Mouse (Mus musculus): ENCODE measurements around the gene Gm20498. TPM values are rescaled to one million over a fixed set of nuclear protein-coding genes. Genes with fewer than 3 reads are reported as not detected.
"Not testable (repeated sequence)": the region's sequence is repeated elsewhere in the genome, so short reads cannot be mapped to it uniquely, and the experiment has no call there.

The Gm20498 gene
- polyA plus RNA-seq (2015; fragmentation: Nextera tagmentation; extraction: Ambion mirVana), result 10.4 and 11.1 TPM in 2 replicates

GRCm38 (mm10) chr12:81532316-81533028 lies at the start of gene Gm20498, which contains the start of gene Synj2bp:
Gm20498 (minus strand) TSS chr12:81532905.
Synj2bp (minus strand) TSS chr12:81532911.
- peak within 1 kb of the TSS; percentile 79 for H3K27ac ChIP-seq (replicated peaks)
- no peaks in the 10 kb centered on the region for H3K9me3 ChIP-seq (replicated peaks)
- peak; percentile 86 for ATAC-seq (ENCODE audit: insufficient read depth)
- peak within 1 kb of the TSS; percentile 73 for H3K4me3 ChIP-seq (replicated peaks)
- H3K4me2 ChIP-seq, result peak within 1 kb of the TSS; percentile 75
- H3K9ac ChIP-seq, result peak within 1 kb of the TSS; percentile 62
- no peaks in the 10 kb centered on the region for H3K36me3 ChIP-seq (replicated peaks)
- under 1% methylated on average over 46 of the region's 46 CpGs for WGBS (ENCODE audit: insufficient replicate concordance)
- peaks cover 14% of the 10 kb centered on the region for H3K4me1 ChIP-seq (replicated peaks)
- no peaks in the 10 kb centered on the region for H3K27me3 ChIP-seq

GRCm38 (mm10) chr12:81568374-81568773 lies 35.7 kb upstream of the Gm20498 start, which contains the start of gene Adam21:
Adam21 (minus strand) TSS chr12:81568474.
- 61% methylated on average over 1 of the region's 1 CpGs for WGBS (ENCODE audit: insufficient replicate concordance)
- H3K36me3 ChIP-seq (replicated peaks), result peaks cover 19% of the 10 kb centered on the region
- H3K27ac ChIP-seq (replicated peaks), result no peak within 1 kb of the TSS
- no peak within 1 kb of the TSS for H3K9ac ChIP-seq
- ATAC-seq (ENCODE audit: insufficient read depth), result no peak
- H3K4me3 ChIP-seq (replicated peaks), result no peak within 1 kb of the TSS
- H3K9me3 ChIP-seq (replicated peaks), result no peaks in the 10 kb centered on the region
- H3K27me3 ChIP-seq, result no peaks in the 10 kb centered on the region
- H3K4me2 ChIP-seq, result no peak within 1 kb of the TSS
- peaks cover 9% of the 10 kb centered on the region; the same call in 1 of the 2 replicates for H3K4me1 ChIP-seq (replicated peaks)

- Histone ChIP-seq H3K4me3 (replicated peaks) (no peak overlapping the region), H3K27ac (replicated peaks) (no peak overlapping the region), H3K4me1 (replicated peaks) (peaks cover 9% of the 10 kb centered on the region; the same call in 1 of the 2 replicates), H3K9me3 (replicated peaks) (no peaks in the 10 kb centered on the region), H3K36me3 (replicated peaks) (peaks cover 15% of the 10 kb centered on the region), H3K9ac (no peak overlapping the region), H3K4me2 (no peak overlapping the region), H3K27me3 (no peaks in the 10 kb centered on the region)
- ATAC-seq (ENCODE audit: insufficient read depth), result no peak
- WGBS (ENCODE audit: insufficient replicate concordance), result 30% methylated on average over 5 of the region's 5 CpGs
Observed at GRCm38 (mm10) chr12:81567931-81568330, 35.2 kb upstream of the Gm20498 start.

GRCm38 (mm10) chr12:81564173-81564572 lies 31.5 kb upstream of the Gm20498 start:
- no peak overlapping the region for H3K4me3 ChIP-seq (replicated peaks)
- H3K27ac ChIP-seq (replicated peaks), result no peak overlapping the region
- peaks cover 9% of the 10 kb centered on the region; the same call in 1 of the 2 replicates for H3K4me1 ChIP-seq (replicated peaks)
- no peaks in the 10 kb centered on the region for H3K36me3 ChIP-seq (replicated peaks)
- no peaks in the 10 kb centered on the region for H3K27me3 ChIP-seq
- ATAC-seq (ENCODE audit: insufficient read depth), result no peak
- 77% methylated on average over 3 of the region's 3 CpGs for WGBS (ENCODE audit: insufficient replicate concordance)
- no peaks in the 10 kb centered on the region for H3K9me3 ChIP-seq (replicated peaks)
- no peak overlapping the region for H3K9ac ChIP-seq
- H3K4me2 ChIP-seq, result no peak overlapping the region

GRCm38 (mm10) chr12:81549286-81549685 lies 16.6 kb upstream of the Gm20498 start:
- H3K4me2 ChIP-seq, result no peak overlapping the region
- no peak overlapping the region for H3K4me3 ChIP-seq (replicated peaks)
- H3K9me3 ChIP-seq (replicated peaks), result no peaks in the 10 kb centered on the region
- H3K27me3 ChIP-seq, result no peaks in the 10 kb centered on the region
- H3K9ac ChIP-seq, result no peak overlapping the region
- H3K4me1 ChIP-seq (replicated peaks), result no peaks in the 10 kb centered on the region
- H3K27ac ChIP-seq (replicated peaks), result no peak overlapping the region
- H3K36me3 ChIP-seq (replicated peaks), result no peaks in the 10 kb centered on the region
- WGBS (ENCODE audit: insufficient replicate concordance), result 61% methylated on average over 3 of the region's 3 CpGs
- ATAC-seq (ENCODE audit: insufficient read depth), result no peak

- ATAC-seq (ENCODE audit: insufficient read depth), result no peak
- no peak overlapping the region for H3K4me2 ChIP-seq
- H3K36me3 ChIP-seq (replicated peaks), result no peaks in the 10 kb centered on the region
- no peaks in the 10 kb centered on the region for H3K4me1 ChIP-seq (replicated peaks)
- WGBS (ENCODE audit: insufficient replicate concordance), result 18% methylated on average over 4 of the region's 4 CpGs
- H3K27me3 ChIP-seq, result no peaks in the 10 kb centered on the region
- no peak overlapping the region for H3K27ac ChIP-seq (replicated peaks)
- H3K4me3 ChIP-seq (replicated peaks), result no peak overlapping the region
- H3K9me3 ChIP-seq (replicated peaks), result no peaks in the 10 kb centered on the region
- H3K9ac ChIP-seq, result no peak overlapping the region
Observed at GRCm38 (mm10) chr12:81547163-81547562, 14.5 kb upstream of the Gm20498 start.

GRCm38 (mm10) chr12:81533029-81533419 lies 319 bp upstream of the Gm20498 start:
- Histone ChIP-seq H3K9ac (peak overlapping the region; percentile 62), H3K4me1 (replicated peaks) (peaks cover 14% of the 10 kb centered on the region), H3K4me3 (replicated peaks) (peak overlapping the region; percentile 73), H3K4me2 (peak overlapping the region; percentile 75), H3K9me3 (replicated peaks) (no peaks in the 10 kb centered on the region), H3K27ac (replicated peaks) (peak overlapping the region; percentile 79), H3K36me3 (replicated peaks) (no peaks in the 10 kb centered on the region), H3K27me3 (no peaks in the 10 kb centered on the region)
- no peak for ATAC-seq (ENCODE audit: insufficient read depth)
- 25% methylated on average over 4 of the region's 4 CpGs for WGBS (ENCODE audit: insufficient replicate concordance)

- H3K4me2 ChIP-seq; H3K27ac ChIP-seq (replicated peaks); ATAC-seq (ENCODE audit: insufficient read depth); H3K36me3 ChIP-seq (replicated peaks); H3K9ac ChIP-seq; H3K4me3 ChIP-seq (replicated peaks); H3K9me3 ChIP-seq (replicated peaks); H3K27me3 ChIP-seq: not testable (repeated sequence)
- H3K4me1 ChIP-seq (replicated peaks), result peaks cover 14% of the 10 kb centered on the region
- WGBS (ENCODE audit: insufficient replicate concordance), result 62% methylated on average over 8 of the region's 8 CpGs
Observed at GRCm38 (mm10) chr12:81530587-81530986, 2.1 kb downstream of the Gm20498 start.

- H3K27ac ChIP-seq (replicated peaks); H3K9me3 ChIP-seq (replicated peaks); H3K27me3 ChIP-seq; H3K4me3 ChIP-seq (replicated peaks); H3K4me2 ChIP-seq; H3K9ac ChIP-seq; H3K4me1 ChIP-seq (replicated peaks); ATAC-seq (ENCODE audit: insufficient read depth): not testable (repeated sequence)
- peaks cover 10% of the 10 kb centered on the region; the same call in 1 of the 2 replicates for H3K36me3 ChIP-seq (replicated peaks)
- WGBS (ENCODE audit: insufficient replicate concordance), result 86% methylated on average over 9 of the region's 9 CpGs
Observed at GRCm38 (mm10) chr12:81496906-81497305, 35.8 kb downstream of the Gm20498 start.

- Histone ChIP-seq H3K4me1 (replicated peaks) (peaks cover 3% of the 10 kb centered on the region; the same call in 1 of the 2 replicates), H3K27ac (replicated peaks) (no peak overlapping the region), H3K4me2 (no peak overlapping the region), H3K9me3 (replicated peaks) (no peaks in the 10 kb centered on the region), H3K27me3 (no peaks in the 10 kb centered on the region), H3K36me3 (replicated peaks) (no peaks in the 10 kb centered on the region), H3K9ac (no peak overlapping the region), H3K4me3 (replicated peaks) (no peak overlapping the region)
- no peak for ATAC-seq (ENCODE audit: insufficient read depth)
- WGBS (ENCODE audit: insufficient replicate concordance), result 78% methylated on average over 5 of the region's 5 CpGs
Observed at GRCm38 (mm10) chr12:81490491-81490890, 42.2 kb downstream of the Gm20498 start.

GRCm38 (mm10) chr12:81485311-81485710 lies 47.4 kb downstream of the Gm20498 start:
- Histone ChIP-seq H3K4me3 (replicated peaks) (peak overlapping the region; percentile 78), H3K36me3 (replicated peaks) (no peaks in the 10 kb centered on the region), H3K9ac (peak overlapping the region; percentile 68; the same call in 1 of the 2 replicates), H3K4me2 (peak overlapping the region; percentile 79), H3K9me3 (replicated peaks) (no peaks in the 10 kb centered on the region), H3K27ac (replicated peaks) (peak overlapping the region; percentile 96), H3K27me3 (no peaks in the 10 kb centered on the region), H3K4me1 (replicated peaks) (peaks cover 17% of the 10 kb centered on the region)
- no peak for ATAC-seq (ENCODE audit: insufficient read depth)
- 45% methylated on average over 6 of the region's 6 CpGs for WGBS (ENCODE audit: insufficient replicate concordance)
